Mouse (Mus musculus) hindbrain, postnatal 0 days (tissue): ENCODE measurements around the gene Zkscan1. TPM values are rescaled to one million over a fixed set of nuclear protein-coding genes. Genes with fewer than 3 reads are reported as not detected.
A peak's percentile ranks its signal among the peaks of the same experiment; 100 is the strongest.

Experiments
- ATAC-seq: fragments of 200-750 bp; cut with Nextera tagmentation; 2 replicates; pipeline ENCODE4 v1.8.0; 2017; ENCODE audit warnings: mild to moderate bottlenecking, moderate TSS enrichment, moderate library complexity
- DNase-seq: peaks from one replicate; pipeline ENCODE4 v3.0.0-alpha.2; 2015; ENCODE audit warnings: low spot score
- H3K27ac ChIP-seq: fragments of 300-500 bp; sonication (generic); 2 replicates; pipeline ENCODE4 v1.5.1; 2014; ENCODE audit warnings: mild to moderate bottlenecking
- H3K27me3 ChIP-seq: fragments of 300-500 bp; sonication (generic); 2 replicates; pipeline ENCODE4 v1.6.1; 2014; ENCODE audit warnings: low read length, mixed read lengths; ENCODE audit not compliant: insufficient read depth
- H3K36me3 ChIP-seq: fragments of 300-500 bp; sonication (generic); 2 replicates; pipeline ENCODE4 v1.6.1; 2014; ENCODE audit warnings: low read length, mixed read lengths; ENCODE audit not compliant: insufficient read depth
- H3K4me1 ChIP-seq: fragments of 300-500 bp; sonication (generic); 2 replicates; pipeline ENCODE4 v1.6.1; 2014; ENCODE audit warnings: antibody characterized with exemption, low read length, mixed read lengths; ENCODE audit not compliant: insufficient read depth
- H3K4me2 ChIP-seq: fragments of 300-500 bp; sonication (generic); 2 replicates; pipeline ENCODE4 v1.6.1; 2014; ENCODE audit warnings: low read depth, mild to moderate bottlenecking, low read length, moderate library complexity, mixed read lengths
- H3K4me3 ChIP-seq: fragments of 300-500 bp; sonication (generic); 2 replicates; pipeline ENCODE4 v1.5.1; 2014; ENCODE audit warnings: low read length
- H3K9ac ChIP-seq: fragments of 300-500 bp; sonication (generic); replicated peaks from 2 replicates; pipeline ENCODE4 v1.6.1; 2014; ENCODE audit warnings: mild to moderate bottlenecking, low read length, moderate library complexity, mixed read lengths
- H3K9me3 ChIP-seq: fragments of 300-500 bp; sonication (generic); 2 replicates; pipeline ENCODE4 v1.6.1; 2016; ENCODE audit warnings: low read length, mixed read lengths
- CTCF ChIP-seq: IDR thresholded peaks from 2 replicates; pipeline ENCODE4 v1.5.1; 2016; ENCODE audit warnings: antibody characterized with exemption, control low read depth, low read depth
- WGBS: fragments of 180-500 bp; shearing (Covaris S2); extraction: QIAGEN DNeasy Blood & Tissue Kit; methylation state at CpG from one replicate; pipeline ENCODE4 v1.1.7; 2014; 5-methylcytosine and 5-hydroxymethylcytosine counted together
- polyA plus RNA-seq: library from polyadenylated mRNA; unstranded; fragments of >200 nt; fragmentation: Nextera tagmentation; extraction: Ambion mirVana; gene quantifications from 2 replicates; pipeline ENCODE4 v1.2.1, GENCODE M21; 2015
- total RNA-seq: library from RNA; depleted of rRNA; stranded (reverse); fragments of >200 nt; gene quantifications from 2 replicates; pipeline ENCODE4 v1.2.3, GENCODE M21; 2014

Zkscan1 gene
- total and polyA plus RNA-seq, 2 experiments from 2014 or later = 11.7 to 36.8 TPM

- Histone ChIP-seq H3K4me1 (no peaks in the 10 kb centered on the region), H3K9me3 (no peaks in the 10 kb centered on the region), H3K36me3 (no peaks in the 10 kb centered on the region), H3K27ac (no peak overlapping the region), H3K4me3 (no peak overlapping the region), H3K27me3 (no peaks in the 10 kb centered on the region), H3K9ac (no peak overlapping the region), H3K4me2 (no peak overlapping the region)
- WGBS = 66% methylated on average over 2 of the region's 2 CpGs
- ATAC-seq (no peak), DNase-seq (no peak)
- TF ChIP-seq CTCF = no peak
These were observed 1.5 kb upstream of the Zkscan1 start for GRCm38 (mm10) chr5:138083318-138083900.

- no peak overlapping the region for H3K9ac ChIP-seq
- H3K27ac ChIP-seq = no peak overlapping the region
- DNase-seq (no peak), ATAC-seq (no peak)
- no peak for TF ChIP-seq CTCF
- no peaks in the 10 kb centered on the region for H3K36me3 ChIP-seq
- 93% methylated on average over 2 of the region's 2 CpGs for WGBS
- no peaks in the 10 kb centered on the region for H3K9me3 ChIP-seq
- no peak overlapping the region for H3K4me2 ChIP-seq
- H3K27me3 ChIP-seq = no peaks in the 10 kb centered on the region
- H3K4me1 ChIP-seq = no peaks in the 10 kb centered on the region
- H3K4me3 ChIP-seq = no peak overlapping the region
These were observed 948 bp upstream of the Zkscan1 start for GRCm38 (mm10) chr5:138083936-138084335.

- TF ChIP-seq CTCF = no peak
- Histone ChIP-seq H3K4me1 (no peaks in the 10 kb centered on the region), H3K9ac (peak overlapping the region; percentile 98), H3K9me3 (no peaks in the 10 kb centered on the region), H3K36me3 (no peaks in the 10 kb centered on the region), H3K27ac (no peak overlapping the region), H3K27me3 (no peaks in the 10 kb centered on the region), H3K4me3 (peak overlapping the region; percentile 99), H3K4me2 (peak overlapping the region; percentile 69)
- WGBS = 71% methylated on average over 2 of the region's 2 CpGs
- ATAC-seq = peak; percentile 19; the same call in 1 of the 2 replicates
- DNase-seq = peak; percentile 5
These were observed 377 bp upstream of the Zkscan1 start for GRCm38 (mm10) chr5:138084507-138084906.

- DNase-seq (peak; percentile 37), ATAC-seq (no peak; the same call in none of the 2 replicates)
- peak overlapping the region; percentile 69 for H3K4me2 ChIP-seq
- H3K27ac ChIP-seq = peak overlapping the region; percentile 95
- no peaks in the 10 kb centered on the region for H3K27me3 ChIP-seq
- H3K9ac ChIP-seq = peak overlapping the region; percentile 98
- peak overlapping the region; percentile 99 for H3K4me3 ChIP-seq
- TF ChIP-seq CTCF = no peak
- no peaks in the 10 kb centered on the region for H3K36me3 ChIP-seq
- WGBS = under 1% methylated on average over 18 of the region's 18 CpGs
- H3K9me3 ChIP-seq = no peaks in the 10 kb centered on the region
- H3K4me1 ChIP-seq = no peaks in the 10 kb centered on the region
These were observed 582 bp downstream of the Zkscan1 start for GRCm38 (mm10) chr5:138085421-138085911.

GRCm38 (mm10) chr5:138086842-138087241 is 2.0 kb downstream of the Zkscan1 start:
- DNase-seq (no peak), ATAC-seq (no peak)
- Histone ChIP-seq H3K36me3 (no peaks in the 10 kb centered on the region), H3K9me3 (no peaks in the 10 kb centered on the region), H3K27me3 (no peaks in the 10 kb centered on the region), H3K4me3 (peak overlapping the region; percentile 99; the same call in 1 of the 2 replicates), H3K9ac (no peak overlapping the region), H3K4me1 (no peaks in the 10 kb centered on the region), H3K4me2 (peak overlapping the region; percentile 69), H3K27ac (no peak overlapping the region)
- TF ChIP-seq CTCF = no peak
- WGBS = 64% methylated on average over 3 of the region's 3 CpGs

DNA sequence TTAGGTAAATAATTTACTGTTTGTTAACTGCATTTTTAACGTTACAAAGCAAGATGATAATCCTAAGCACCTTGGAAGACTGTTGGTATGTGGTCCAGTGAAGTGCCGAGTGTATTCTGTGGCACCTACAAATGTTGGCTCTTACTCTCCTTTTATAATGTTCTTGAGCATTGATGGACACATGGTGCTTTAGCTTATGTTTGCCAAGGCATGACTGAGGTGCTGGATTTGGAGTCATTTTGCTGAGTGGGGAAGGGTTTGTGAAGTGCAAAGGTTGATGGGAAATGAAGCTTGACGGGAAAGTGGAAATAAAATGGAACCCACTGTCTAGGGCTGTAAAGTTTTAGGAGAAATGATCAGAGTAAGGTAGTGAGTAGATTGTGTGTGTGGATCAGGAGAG is 3.5 kb downstream of the Zkscan1 start:
- Histone ChIP-seq H3K9me3 (no peaks in the 10 kb centered on the region), H3K4me1 (no peaks in the 10 kb centered on the region), H3K4me2 (no peak overlapping the region), H3K4me3 (no peak overlapping the region), H3K27me3 (no peaks in the 10 kb centered on the region), H3K9ac (no peak overlapping the region), H3K36me3 (peaks cover 3% of the 10 kb centered on the region; the same call in 1 of the 2 replicates), H3K27ac (no peak overlapping the region)
- 86% methylated on average over 3 of the region's 3 CpGs for WGBS
- ATAC-seq (no peak), DNase-seq (no peak)
- no peak for TF ChIP-seq CTCF

GRCm38 (mm10) chr5:138089108-138089551 is 4.2 kb downstream of the Zkscan1 start:
- Histone ChIP-seq H3K36me3 (peaks cover 10% of the 10 kb centered on the region), H3K27ac (no peak overlapping the region), H3K27me3 (no peaks in the 10 kb centered on the region), H3K4me2 (no peak overlapping the region), H3K9me3 (no peaks in the 10 kb centered on the region), H3K4me1 (no peaks in the 10 kb centered on the region), H3K4me3 (no peak overlapping the region), H3K9ac (no peak overlapping the region)
- no peak for TF ChIP-seq CTCF
- no peak for ATAC-seq
- 81% methylated on average over 6 of the region's 6 CpGs for WGBS
- no peak for DNase-seq
